Mouse (Mus musculus) forebrain, embryonic 14.5 days (tissue): ENCODE data around the gene Zfp677. TPM values are rescaled to one million over a fixed set of nuclear protein-coding genes. Genes with fewer than 3 reads are reported as not detected.
"Not testable (repeated sequence)": the region's sequence is repeated elsewhere in the genome, so short reads cannot be mapped to it uniquely, and the experiment has no call there.

Source experiments
- ATAC-seq: fragments of 200-750 bp; cut with Nextera tagmentation; 2 replicates; pipeline ENCODE4 v1.8.0; 2017; ENCODE audit warnings: mild to moderate bottlenecking, moderate library complexity
- DNase-seq: peaks from one replicate; pipeline ENCODE4 v3.0.0-alpha.2; 2015; ENCODE audit warnings: low spot score
- H3K27ac ChIP-seq: fragments of 300-500 bp; sonication (generic); 2 replicates; pipeline ENCODE4 v1.5.1; 2014; ENCODE audit warnings: low read depth, mild to moderate bottlenecking, control low read depth, low read length, moderate library complexity
- H3K27me3 ChIP-seq: fragments of 300-500 bp; sonication (generic); replicated peaks from 2 replicates; pipeline ENCODE4 v1.6.1; 2014; ENCODE audit warnings: low read length, control low read depth, mixed read lengths; ENCODE audit not compliant: control insufficient read depth, insufficient read depth
- H3K36me3 ChIP-seq: fragments of 300-500 bp; sonication (generic); 2 replicates; pipeline ENCODE4 v1.6.1; 2014; ENCODE audit warnings: low read length, control low read depth; ENCODE audit not compliant: control insufficient read depth, insufficient read depth
- H3K4me1 ChIP-seq: fragments of 300-500 bp; sonication (generic); 2 replicates; pipeline ENCODE4 v1.6.1; 2014; ENCODE audit warnings: antibody characterized with exemption, low read length, control low read depth; ENCODE audit not compliant: control insufficient read depth, insufficient read depth
- H3K4me2 ChIP-seq: fragments of 300-500 bp; sonication (generic); 2 replicates; pipeline ENCODE4 v1.6.1; 2014; ENCODE audit warnings: mild to moderate bottlenecking, control low read depth, low read length
- H3K4me3 ChIP-seq: fragments of 300-500 bp; sonication (generic); 2 replicates; pipeline ENCODE4 v1.5.1; 2014; ENCODE audit warnings: low read depth, low read length, control low read depth
- H3K9ac ChIP-seq: fragments of 300-500 bp; sonication (generic); 2 replicates; pipeline ENCODE4 v1.6.1; 2014; ENCODE audit warnings: mild to moderate bottlenecking, low read length, control low read depth, moderate library complexity
- H3K9me3 ChIP-seq: fragments of 300-500 bp; sonication (generic); replicated peaks from 2 replicates; pipeline ENCODE4 v1.6.1; 2016; ENCODE audit warnings: low read length, control low read depth, mixed read lengths; ENCODE audit not compliant: control insufficient read depth
- WGBS: fragments of 180-500 bp; shearing (Covaris S2); extraction: QIAGEN DNeasy Blood & Tissue Kit; methylation state at CpG from one replicate; pipeline ENCODE4 v1.1.7; 2014; 5-methylcytosine and 5-hydroxymethylcytosine counted together
- polyA plus RNA-seq: library from polyadenylated mRNA; unstranded; fragments of >200 nt; fragmentation: Nextera tagmentation; extraction: Ambion mirVana; gene quantifications from 2 replicates; pipeline ENCODE4 v1.2.1, GENCODE M21; 2014

Zfp677 gene
- polyA plus RNA-seq: 4.6 and 6.1 TPM in 2 replicates

DNA sequence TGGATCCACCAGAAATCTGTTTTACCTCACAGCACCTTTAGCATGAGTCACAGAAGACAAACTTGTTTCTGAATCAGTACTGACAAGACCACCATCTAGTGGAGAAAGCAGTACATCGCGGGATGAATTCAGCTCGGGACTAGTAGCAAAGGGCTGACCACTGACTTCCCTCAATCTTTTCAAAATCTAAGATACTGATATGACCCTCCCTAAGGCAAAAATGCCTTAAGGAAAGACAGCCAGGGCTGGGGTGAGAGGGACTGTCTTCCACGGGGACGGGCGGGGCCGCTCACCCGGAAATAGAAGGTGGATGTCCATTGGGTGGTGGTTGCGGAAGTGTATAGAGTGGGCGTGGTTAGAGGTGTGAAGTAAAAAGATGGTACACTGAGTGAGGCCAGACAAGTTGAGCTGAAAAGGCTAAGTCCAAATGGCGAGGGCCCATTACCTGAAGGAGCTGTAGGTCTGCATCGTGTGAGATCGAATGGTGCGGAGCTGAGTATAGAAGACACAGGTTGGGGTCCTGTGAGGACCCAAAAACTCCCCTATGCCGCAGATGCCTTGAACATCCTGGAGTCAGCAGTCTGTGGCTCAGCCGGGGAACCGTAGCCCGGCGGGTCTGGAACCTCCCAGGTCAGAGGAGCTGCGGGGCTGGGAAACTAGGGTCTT, at the start of gene Zfp677:
Gene Zfp677, plus strand, starts transcription at position 358 of the 666 bp plus-strand sequence.
- Histone ChIP-seq H3K9ac (peak within 1 kb of the TSS; percentile 54), H3K4me1 (no peaks in the 10 kb centered on the region), H3K4me3 (peak within 1 kb of the TSS; percentile 38), H3K27ac (no peak within 1 kb of the TSS), H3K4me2 (peak within 1 kb of the TSS; percentile 59), H3K9me3 (no peaks in the 10 kb centered on the region), H3K27me3 (no peaks in the 10 kb centered on the region), H3K36me3 (no peaks in the 10 kb centered on the region)
- ATAC-seq: peak; percentile 99
- peak; percentile 71 for DNase-seq
- 8% methylated on average over 20 of the region's 20 CpGs for WGBS

DNA sequence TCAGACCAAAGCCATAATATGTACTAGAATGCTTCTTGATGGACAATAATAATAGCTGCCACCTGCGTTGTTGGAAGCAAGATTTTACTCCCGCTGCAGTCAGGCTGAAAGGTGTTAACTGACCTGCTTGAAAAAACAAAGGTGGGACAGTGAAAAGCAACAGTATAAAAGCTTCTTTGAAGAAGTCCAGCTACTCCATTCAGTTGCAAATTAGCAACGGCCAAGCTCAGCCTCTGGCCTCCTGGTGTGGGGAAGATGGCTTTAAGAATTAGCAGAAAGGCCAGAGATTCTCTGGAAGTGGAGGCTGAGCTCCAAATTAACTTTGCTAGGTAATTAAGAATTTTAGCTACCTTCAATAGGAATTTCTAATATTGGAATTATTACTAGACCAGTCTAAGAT, 15.5 kb upstream of the Zfp677 start:
- DNase-seq, H3K9me3 ChIP-seq, H3K27me3 ChIP-seq, ATAC-seq, H3K4me3 ChIP-seq, H3K36me3 ChIP-seq, H3K4me1 ChIP-seq, H3K4me2 ChIP-seq, H3K27ac ChIP-seq, H3K9ac ChIP-seq: not testable (repeated sequence)
- 11% methylated on average over 3 of the region's 3 CpGs for WGBS

DNA sequence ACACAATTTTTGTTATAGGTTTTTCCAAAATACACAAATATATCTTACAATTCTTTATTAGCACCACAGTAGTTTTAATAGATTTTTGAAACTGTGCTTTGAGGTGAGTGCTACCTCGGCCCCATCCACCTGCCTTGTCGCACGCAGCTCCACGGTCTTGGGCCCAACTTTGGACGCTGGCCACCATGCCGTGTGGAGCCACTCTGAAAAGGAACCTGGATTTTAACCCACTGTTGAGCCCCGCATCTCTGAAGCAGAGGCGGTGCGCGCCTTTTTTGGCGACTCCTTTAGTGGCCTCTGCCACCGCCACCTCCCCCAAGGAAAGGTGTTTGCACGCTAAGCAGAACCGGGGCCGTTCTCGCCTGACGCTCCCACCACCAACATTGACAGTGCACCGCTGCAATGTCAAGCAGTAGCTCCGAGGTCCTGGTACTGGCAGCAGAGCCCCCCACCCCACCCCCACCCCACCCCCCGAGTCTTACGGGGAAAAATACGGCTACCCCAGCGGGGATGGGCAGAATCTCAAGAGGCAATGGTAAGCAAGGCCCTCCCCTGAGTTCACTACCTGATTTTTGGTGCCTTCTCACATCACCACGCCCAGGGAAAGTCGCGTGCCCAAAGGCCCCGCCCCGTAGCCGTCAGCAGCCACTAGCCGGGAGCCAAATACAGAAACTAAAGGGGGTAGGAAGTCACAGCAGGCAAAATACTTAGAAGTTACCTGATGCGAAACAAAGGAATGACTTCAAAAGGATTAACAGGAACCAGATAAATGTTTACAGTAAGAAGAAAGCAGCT, 13.4 kb upstream of the Zfp677 start:
- H3K36me3 ChIP-seq: no peaks in the 10 kb centered on the region
- peak overlapping the region; percentile 50 for H3K4me2 ChIP-seq
- DNase-seq: peak; percentile 2
- H3K27ac ChIP-seq: no peak overlapping the region
- no peaks in the 10 kb centered on the region for H3K9me3 ChIP-seq
- no peaks in the 10 kb centered on the region for H3K27me3 ChIP-seq
- ATAC-seq: no peak
- H3K9ac ChIP-seq: 0 out of 2 replicates have a peak overlapping the region, but pooled peaks have one; percentile 17
- H3K4me3 ChIP-seq: peak overlapping the region; percentile 24
- 11% methylated on average over 31 of the region's 31 CpGs for whole genome bisulfite sequencing
- H3K4me1 ChIP-seq: no peaks in the 10 kb centered on the region

DNA sequence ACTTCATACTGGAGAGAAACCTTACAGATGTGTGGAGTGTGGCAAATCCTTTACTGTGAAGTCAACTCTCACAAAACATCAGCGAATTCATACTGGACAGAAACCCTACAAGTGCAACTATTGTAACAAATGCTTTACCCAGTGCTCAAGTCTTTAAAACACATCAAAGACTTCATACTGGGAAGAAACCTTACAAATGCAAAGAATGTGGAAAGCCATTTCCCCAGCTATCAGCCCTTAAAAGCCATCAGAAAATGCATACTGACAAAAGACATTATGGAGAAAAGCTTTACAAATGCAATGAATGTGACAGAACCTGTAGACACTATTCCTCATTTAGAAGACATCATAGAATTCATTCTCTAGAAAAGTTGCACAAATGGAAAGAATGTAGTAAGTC, 8.2 kb upstream of the Zfp677 start:
- Histone ChIP-seq H3K4me3 (no peak overlapping the region), H3K4me2 (no peak overlapping the region), H3K27ac (no peak overlapping the region), H3K4me1 (no peaks in the 10 kb centered on the region), H3K9me3 (no peaks in the 10 kb centered on the region), H3K9ac (no peak overlapping the region), H3K36me3 (no peaks in the 10 kb centered on the region), H3K27me3 (no peaks in the 10 kb centered on the region)
- 47% methylated on average over 1 of the region's 1 CpGs for WGBS
- ATAC-seq (no peak), DNase-seq (no peak)

DNA sequence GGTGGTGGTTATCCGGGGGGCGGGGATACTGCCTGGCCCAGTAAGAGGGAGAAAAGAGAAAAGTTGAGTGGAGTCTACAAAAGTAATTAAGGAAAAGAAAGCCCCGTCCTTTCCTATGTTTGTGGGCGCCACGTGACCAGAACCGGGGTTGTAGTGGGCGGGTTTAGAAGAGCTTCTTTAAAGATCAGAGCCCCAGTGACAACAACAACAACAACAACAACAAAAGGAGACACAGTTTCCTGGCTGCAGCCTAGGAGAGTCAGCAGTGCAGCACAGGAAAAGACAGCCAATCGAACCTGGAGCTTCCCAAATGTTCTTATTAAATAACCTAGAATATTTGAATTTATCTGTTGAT, 486 bp downstream of the Zfp677 start:
- no peak for ATAC-seq
- Histone ChIP-seq H3K36me3 (no peaks in the 10 kb centered on the region), H3K4me2 (peak overlapping the region; percentile 59), H3K4me1 (no peaks in the 10 kb centered on the region), H3K9me3 (no peaks in the 10 kb centered on the region), H3K9ac (peak overlapping the region; percentile 54), H3K27me3 (no peaks in the 10 kb centered on the region), H3K4me3 (peak overlapping the region; percentile 38), H3K27ac (no peak overlapping the region)
- peak; percentile 11 for DNase-seq
- 18% methylated on average over 8 of the region's 8 CpGs for WGBS

DNA sequence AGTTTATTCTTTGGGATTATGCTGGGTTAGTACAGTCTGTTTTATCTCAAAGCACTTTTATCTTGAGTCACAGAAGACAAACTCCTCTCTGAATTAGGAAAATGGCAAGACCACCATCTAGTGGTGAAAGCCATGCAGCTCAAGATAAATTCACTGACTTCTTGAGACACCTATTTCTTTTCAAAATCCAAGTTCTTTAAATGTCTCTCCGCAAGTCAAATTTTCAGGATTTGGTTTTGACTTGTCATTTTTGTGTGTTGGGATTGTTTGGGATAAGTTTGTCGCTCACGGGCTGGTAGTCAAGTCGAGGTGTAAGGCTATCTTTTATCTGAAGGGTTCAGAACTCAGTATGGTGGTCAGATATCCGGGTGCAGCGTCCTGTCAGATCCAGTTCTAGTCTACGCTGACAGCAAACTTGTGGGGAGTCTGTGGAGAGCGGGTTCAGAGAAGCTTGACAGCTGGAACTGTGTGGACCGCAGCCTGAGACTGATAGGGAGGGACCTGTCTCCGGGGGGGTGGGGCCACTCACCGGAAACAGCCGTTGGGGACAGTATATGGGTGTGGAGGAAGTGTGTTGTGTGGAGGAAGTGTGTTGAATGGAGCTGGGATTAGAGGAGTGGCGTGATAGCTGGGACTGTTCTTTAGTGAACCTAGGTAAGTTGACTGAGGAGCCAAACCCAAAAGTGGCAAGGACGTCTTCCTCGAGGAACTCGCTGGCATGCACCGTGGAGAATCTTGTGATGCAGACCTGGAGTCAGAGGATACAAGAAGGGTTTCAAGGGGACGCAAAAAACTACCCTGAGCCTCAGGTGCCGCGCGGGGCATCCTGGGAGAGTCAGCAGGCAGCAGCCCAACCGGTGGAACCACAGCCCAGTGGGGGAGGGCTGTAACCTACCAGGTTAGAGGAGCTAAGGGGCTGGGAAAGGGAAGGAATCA, 39.4 kb downstream of the Zfp677 start, which contains the start of gene Zfp54:
Gene Zfp54, plus strand, starts transcription at position 564 of the 936 bp plus-strand sequence.
- H3K4me2 ChIP-seq: peak within 1 kb of the TSS; percentile 78
- ATAC-seq (peak; percentile 98), DNase-seq (peak; percentile 79)
- H3K36me3 ChIP-seq: no peaks in the 10 kb centered on the region
- H3K4me3 ChIP-seq: peak within 1 kb of the TSS; percentile 37
- no peaks in the 10 kb centered on the region for H3K27me3 ChIP-seq
- 1% methylated on average over 22 of the region's 22 CpGs for WGBS
- peak within 1 kb of the TSS; percentile 60 for H3K9ac ChIP-seq
- H3K9me3 ChIP-seq: no peaks in the 10 kb centered on the region
- H3K27ac ChIP-seq: no peak within 1 kb of the TSS
- H3K4me1 ChIP-seq: no peaks in the 10 kb centered on the region

DNA sequence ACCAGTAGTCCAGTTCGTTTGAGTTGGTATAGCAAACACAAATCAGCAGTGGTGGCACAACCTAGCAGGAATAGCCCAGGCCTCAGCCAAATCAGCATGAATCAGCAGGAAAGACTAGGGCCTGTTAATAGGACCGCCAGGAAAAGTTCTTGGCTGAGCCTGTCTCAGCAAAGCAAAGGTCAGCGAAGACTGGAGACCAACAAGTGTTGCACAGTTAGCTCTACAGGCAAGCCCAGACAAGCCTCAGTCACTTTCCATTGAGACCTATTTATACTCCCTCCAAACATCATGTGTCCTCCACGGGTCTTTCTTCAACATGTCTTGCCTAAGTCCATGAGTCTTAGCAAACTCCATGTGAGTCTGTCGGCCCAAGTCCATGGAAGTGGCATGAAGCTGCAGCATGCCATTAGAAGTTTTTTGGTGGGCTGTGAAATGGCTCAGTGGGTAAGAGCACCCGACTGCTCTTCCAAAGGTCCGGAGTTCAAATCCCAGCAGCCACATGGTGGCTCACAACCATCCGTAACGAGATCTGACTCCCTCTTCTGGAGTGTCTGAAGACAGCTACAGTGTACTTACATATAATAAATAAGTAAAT, 55.4 kb downstream of the Zfp677 start:
- ATAC-seq, H3K4me2 ChIP-seq, H3K4me3 ChIP-seq, H3K4me1 ChIP-seq, H3K27me3 ChIP-seq, H3K36me3 ChIP-seq, H3K27ac ChIP-seq, DNase-seq, H3K9ac ChIP-seq, H3K9me3 ChIP-seq: not testable (repeated sequence)
- 86% methylated on average over 9 of the region's 9 CpGs for WGBS
